Mouse (Mus musculus) thymus, adult 2 months (tissue): ENCODE data around the gene Mboat7. TPM values are rescaled to one million over a fixed set of nuclear protein-coding genes. Genes with fewer than 3 reads are reported as not detected.
"Not testable (repeated sequence)": the region's sequence is repeated elsewhere in the genome, so short reads cannot be mapped to it uniquely, and the experiment has no call there.

Experiments
- DNase-seq: peaks from one replicate; pipeline ENCODE4 v3.0.0; 2021
- H3K27ac ChIP-seq: fragments of 200-500 bp; 2 replicates; pipeline ENCODE4 v1.5.1; 2012; ENCODE audit warnings: low read length, control low read depth; ENCODE audit not compliant: control insufficient read depth, insufficient read depth
- H3K27me3 ChIP-seq: fragments of 200-500 bp; 2 replicates; pipeline ENCODE4 v1.6.1; 2012; ENCODE audit warnings: mild to moderate bottlenecking, low read length, moderate library complexity, mixed read lengths; ENCODE audit not compliant: control insufficient read depth, insufficient read depth
- H3K36me3 ChIP-seq: fragments of 200-500 bp; 2 replicates; pipeline ENCODE4 v1.6.1; 2012; ENCODE audit warnings: mild to moderate bottlenecking, low read length, moderate library complexity; ENCODE audit not compliant: control insufficient read depth, insufficient read depth
- H3K4me1 ChIP-seq: fragments of 200-500 bp; replicated peaks from 2 replicates; pipeline ENCODE4 v1.6.1; 2012; ENCODE audit warnings: low read length; ENCODE audit not compliant: control insufficient read depth, insufficient read depth
- H3K4me3 ChIP-seq: fragments of 200-500 bp; 2 replicates; pipeline ENCODE4 v1.5.1; 2012; ENCODE audit warnings: mild to moderate bottlenecking, low read length, control low read depth, moderate library complexity; ENCODE audit not compliant: control insufficient read depth, insufficient read depth
- CTCF ChIP-seq: fragments of 200-500 bp; IDR thresholded peaks from 2 replicates; pipeline ENCODE4 v1.5.1; 2012; ENCODE audit warnings: mild to moderate bottlenecking, control low read depth, low read length, moderate library complexity, borderline replicate concordance; ENCODE audit not compliant: control insufficient read depth, poor library complexity, insufficient read depth; ENCODE audit errors: extremely low read depth
- POLR2A ChIP-seq: fragments of 200-500 bp; IDR thresholded peaks from 2 replicates; pipeline ENCODE4 v1.6.1; 2012; ENCODE audit warnings: mild to moderate bottlenecking, low read length, control low read depth, moderate library complexity; ENCODE audit not compliant: control insufficient read depth, poor library complexity, insufficient read depth; ENCODE audit errors: extremely low read depth
- WGBS: fragments of 180-500 bp; shearing (Covaris S2); methylation state at CpG from one replicate; pipeline ENCODE4 v1.1.7; 2018; 5-methylcytosine and 5-hydroxymethylcytosine counted together
- polyA plus RNA-seq: library from polyadenylated mRNA; depleted of rRNA; stranded (reverse); fragments of >200 nt; gene quantifications from 2 replicates; pipeline ENCODE4 v1.2.3, GENCODE M21; 2012

Gene Mboat7
- polyA plus RNA-seq, 1 experiment: 75.5 TPM

GRCm38 (mm10) chr7:3707568-3708413 is 14.5 kb upstream of the Mboat7 start:
- H3K36me3 ChIP-seq: peaks cover 31% of the 10 kb centered on the region
- no peak overlapping the region for H3K4me3 ChIP-seq
- no peaks in the 10 kb centered on the region for H3K27me3 ChIP-seq
- no peak overlapping the region for H3K27ac ChIP-seq
- WGBS: 81% methylated on average over 7 of the region's 7 CpGs
- DNase-seq: no peak
- TF ChIP-seq CTCF (no peak), POLR2A (no peak)
- peaks cover 12% of the 10 kb centered on the region for H3K4me1 ChIP-seq

- Histone ChIP-seq H3K4me1 (peaks cover 12% of the 10 kb centered on the region), H3K36me3 (peaks cover 31% of the 10 kb centered on the region), H3K27me3 (no peaks in the 10 kb centered on the region), H3K4me3 (no peak overlapping the region), H3K27ac (no peak overlapping the region)
- WGBS: 41% methylated on average over 4 of the region's 4 CpGs
- no peak for TF ChIP-seq CTCF
- no peak for TF ChIP-seq POLR2A
- no peak for DNase-seq
Measured at GRCm38 (mm10) chr7:3707027-3707426, 13.7 kb upstream of the Mboat7 start.

GRCm38 (mm10) chr7:3706343-3706934 is 13.1 kb upstream of the Mboat7 start:
- no peaks in the 10 kb centered on the region for H3K27me3 ChIP-seq
- no peak overlapping the region for H3K4me3 ChIP-seq
- H3K36me3 ChIP-seq: peaks cover 31% of the 10 kb centered on the region
- no peak overlapping the region for H3K27ac ChIP-seq
- peaks cover 12% of the 10 kb centered on the region for H3K4me1 ChIP-seq
- no peak for DNase-seq
- TF ChIP-seq POLR2A (no peak), CTCF (no peak)
- 63% methylated on average over 11 of the region's 11 CpGs for WGBS

DNA sequence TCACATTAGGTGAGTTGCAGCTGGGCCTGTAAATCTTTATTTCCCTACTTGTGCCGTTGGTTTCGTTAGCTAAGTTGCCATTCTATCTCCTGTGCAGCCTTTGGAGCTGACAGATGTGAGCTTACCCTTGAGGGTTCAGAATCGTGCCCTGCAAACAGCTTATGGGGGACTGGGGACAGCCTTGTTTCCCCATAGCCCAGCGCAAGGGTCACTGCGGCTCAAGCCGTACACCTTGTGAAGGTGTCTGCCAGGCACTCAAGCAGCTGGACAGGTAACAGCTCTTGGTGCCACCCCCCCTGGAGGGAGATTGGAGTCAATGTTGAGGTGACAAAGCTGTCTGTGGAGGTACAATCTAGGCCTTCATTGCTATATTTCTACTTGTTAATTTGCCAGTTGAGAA is 12.6 kb upstream of the Mboat7 start:
- no peak for DNase-seq
- Histone ChIP-seq H3K4me1 (peaks cover 12% of the 10 kb centered on the region), H3K27ac (no peak overlapping the region), H3K4me3 (peak overlapping the region; percentile 23), H3K27me3 (no peaks in the 10 kb centered on the region), H3K36me3 (peaks cover 31% of the 10 kb centered on the region)
- WGBS: 32% methylated on average over 6 of the region's 6 CpGs
- TF ChIP-seq POLR2A (no peak), CTCF (no peak)

DNA sequence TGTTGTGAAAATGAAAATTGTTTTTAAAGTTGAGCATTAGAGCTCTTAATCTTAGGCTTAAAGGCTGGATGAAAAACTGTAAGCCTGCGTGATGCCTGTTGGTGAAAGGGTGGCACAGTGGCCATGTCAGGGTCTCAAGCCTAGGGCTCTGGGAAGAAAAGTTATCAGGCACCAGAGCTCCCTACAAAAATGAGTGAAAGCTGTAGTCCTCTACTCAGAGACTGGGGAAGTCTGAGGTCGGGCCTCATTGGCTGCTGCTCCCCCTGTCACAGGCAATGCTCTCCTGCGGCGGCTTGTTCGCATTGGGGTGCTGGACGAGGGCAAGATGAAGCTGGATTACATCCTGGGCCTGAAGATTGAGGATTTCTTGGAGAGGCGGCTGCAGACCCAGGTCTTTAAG is 12.1 kb upstream of the Mboat7 start:
- peaks cover 12% of the 10 kb centered on the region for H3K4me1 ChIP-seq
- peak overlapping the region; percentile 23 for H3K4me3 ChIP-seq
- peaks cover 31% of the 10 kb centered on the region for H3K36me3 ChIP-seq
- H3K27ac ChIP-seq, H3K27me3 ChIP-seq, DNase-seq: not testable (repeated sequence)
- WGBS: 9% methylated on average over 7 of the region's 7 CpGs

- 3% methylated on average over 20 of the region's 20 CpGs for WGBS
- peaks cover 31% of the 10 kb centered on the region for H3K36me3 ChIP-seq
- H3K27me3 ChIP-seq: no peaks in the 10 kb centered on the region
- peak overlapping the region; percentile 83 for H3K27ac ChIP-seq
- H3K4me3 ChIP-seq: peak overlapping the region; percentile 65
- no peak for TF ChIP-seq POLR2A
- no peak for TF ChIP-seq CTCF
- DNase-seq: no peak
- H3K4me1 ChIP-seq: peaks cover 12% of the 10 kb centered on the region
Measured at GRCm38 (mm10) chr7:3704475-3704874, 11.2 kb upstream of the Mboat7 start.
